Mouse (Mus musculus): ENCODE results near the gene Myh6. TPM values are rescaled to one million over a fixed set of nuclear protein-coding genes. Genes with fewer than 3 reads are reported as not detected.

Myh6 gene
- polyA plus RNA-seq, 1 experiment from 2014 or later, result 0.51 TPM

- H3K9ac ChIP-seq (ENCODE audit: low read depth, low read length), result no peak overlapping the region
- no peak overlapping the region for H3K4me3 ChIP-seq (ENCODE audit: low read depth, low read length)
- no peaks in the 10 kb centered on the region for H3K4me1 ChIP-seq (ENCODE audit: control insufficient read depth, low read depth, low read length)
- H3K9me3 ChIP-seq (replicated peaks; ENCODE audit: control insufficient read depth, low read length), result no peaks in the 10 kb centered on the region
- no peak overlapping the region for H3K4me2 ChIP-seq (ENCODE audit: low read depth, low read length)
- WGBS (ENCODE audit: insufficient replicate concordance), result 71% methylated on average over 7 of the region's 7 CpGs
- H3K27ac ChIP-seq (ENCODE audit: low read length), result no peak overlapping the region
- no peaks in the 10 kb centered on the region for H3K36me3 ChIP-seq (ENCODE audit: control insufficient read depth, insufficient read depth)
- ATAC-seq (ENCODE audit: low read depth), result no peak
- no peaks in the 10 kb centered on the region for H3K27me3 ChIP-seq (ENCODE audit: control insufficient read depth, insufficient read depth, low read depth, low read length)
Measured at GRCm38 (mm10) chr14:54943971-54944370, 22.8 kb downstream of the Myh6 start.

GRCm38 (mm10) chr14:54942479-54942878 lies 24.2 kb downstream of the Myh6 start:
- Histone ChIP-seq H3K4me2 (ENCODE audit: low read depth, low read length) (no peak overlapping the region), H3K27ac (ENCODE audit: low read length) (no peak overlapping the region), H3K9ac (ENCODE audit: low read depth, low read length) (no peak overlapping the region), H3K9me3 (replicated peaks; ENCODE audit: control insufficient read depth, low read length) (no peaks in the 10 kb centered on the region), H3K36me3 (ENCODE audit: control insufficient read depth, insufficient read depth) (no peaks in the 10 kb centered on the region), H3K4me1 (ENCODE audit: control insufficient read depth, low read depth, low read length) (no peaks in the 10 kb centered on the region), H3K27me3 (ENCODE audit: control insufficient read depth, insufficient read depth, low read depth, low read length) (no peaks in the 10 kb centered on the region), H3K4me3 (ENCODE audit: low read depth, low read length) (no peak overlapping the region)
- ATAC-seq (ENCODE audit: low read depth), result no peak
- 65% methylated on average over 8 of the region's 8 CpGs for WGBS (ENCODE audit: insufficient replicate concordance)

GRCm38 (mm10) chr14:54941024-54941978 lies 25.4 kb downstream of the Myh6 start:
- no peak overlapping the region for H3K4me2 ChIP-seq (ENCODE audit: low read depth, low read length)

GRCm38 (mm10) chr14:54940176-54940530 lies 26.6 kb downstream of the Myh6 start:
- Histone ChIP-seq H3K9me3 (replicated peaks; ENCODE audit: control insufficient read depth, low read length) (no peaks in the 10 kb centered on the region), H3K36me3 (ENCODE audit: control insufficient read depth, insufficient read depth) (no peaks in the 10 kb centered on the region), H3K4me2 (ENCODE audit: low read depth, low read length) (no peak overlapping the region), H3K27me3 (ENCODE audit: control insufficient read depth, insufficient read depth, low read depth, low read length) (no peaks in the 10 kb centered on the region), H3K4me3 (ENCODE audit: low read depth, low read length) (no peak overlapping the region), H3K4me1 (ENCODE audit: control insufficient read depth, low read depth, low read length) (no peaks in the 10 kb centered on the region), H3K27ac (ENCODE audit: low read length) (no peak overlapping the region), H3K9ac (ENCODE audit: low read depth, low read length) (no peak overlapping the region)
- 43% methylated on average over 3 of the region's 3 CpGs for WGBS (ENCODE audit: insufficient replicate concordance)
- ATAC-seq (ENCODE audit: low read depth), result no peak

More at GRCm38 (mm10) chr14:54941024-54941978, 25.4 kb downstream of the Myh6 start:
- Histone ChIP-seq H3K4me3 (ENCODE audit: low read depth, low read length) (no peak overlapping the region), H3K36me3 (ENCODE audit: control insufficient read depth, insufficient read depth) (no peaks in the 10 kb centered on the region), H3K9me3 (replicated peaks; ENCODE audit: control insufficient read depth, low read length) (no peaks in the 10 kb centered on the region), H3K27ac (ENCODE audit: low read length) (no peak overlapping the region), H3K4me1 (ENCODE audit: control insufficient read depth, low read depth, low read length) (no peaks in the 10 kb centered on the region), H3K9ac (ENCODE audit: low read depth, low read length) (no peak overlapping the region), H3K27me3 (ENCODE audit: control insufficient read depth, insufficient read depth, low read depth, low read length) (no peaks in the 10 kb centered on the region)
- 42% methylated on average over 13 of the region's 13 CpGs for WGBS (ENCODE audit: insufficient replicate concordance)
- no peak for ATAC-seq (ENCODE audit: low read depth)

GRCm38 (mm10) chr14:54939434-54940175 lies 27.1 kb downstream of the Myh6 start:
- H3K9ac ChIP-seq (ENCODE audit: low read depth, low read length), result no peak overlapping the region
- no peaks in the 10 kb centered on the region for H3K27me3 ChIP-seq (ENCODE audit: control insufficient read depth, insufficient read depth, low read depth, low read length)
- no peaks in the 10 kb centered on the region for H3K36me3 ChIP-seq (ENCODE audit: control insufficient read depth, insufficient read depth)
- H3K27ac ChIP-seq (ENCODE audit: low read length), result no peak overlapping the region
- H3K9me3 ChIP-seq (replicated peaks; ENCODE audit: control insufficient read depth, low read length), result no peaks in the 10 kb centered on the region
- no peak overlapping the region for H3K4me2 ChIP-seq (ENCODE audit: low read depth, low read length)
- H3K4me3 ChIP-seq (ENCODE audit: low read depth, low read length), result no peak overlapping the region
- H3K4me1 ChIP-seq (ENCODE audit: control insufficient read depth, low read depth, low read length), result no peaks in the 10 kb centered on the region
- ATAC-seq (ENCODE audit: low read depth), result no peak
- WGBS (ENCODE audit: insufficient replicate concordance), result 38% methylated on average over 12 of the region's 12 CpGs

- Histone ChIP-seq H3K4me3 (ENCODE audit: low read depth, low read length) (no peak overlapping the region), H3K4me2 (ENCODE audit: low read depth, low read length) (no peak overlapping the region), H3K27ac (ENCODE audit: low read length) (no peak overlapping the region), H3K9ac (ENCODE audit: low read depth, low read length) (no peak overlapping the region), H3K27me3 (ENCODE audit: control insufficient read depth, insufficient read depth, low read depth, low read length) (no peaks in the 10 kb centered on the region), H3K9me3 (replicated peaks; ENCODE audit: control insufficient read depth, low read length) (no peaks in the 10 kb centered on the region), H3K36me3 (ENCODE audit: control insufficient read depth, insufficient read depth) (no peaks in the 10 kb centered on the region), H3K4me1 (ENCODE audit: control insufficient read depth, low read depth, low read length) (no peaks in the 10 kb centered on the region)
- no peak for ATAC-seq (ENCODE audit: low read depth)
- 60% methylated on average over 15 of the region's 15 CpGs for WGBS (ENCODE audit: insufficient replicate concordance)
Measured at GRCm38 (mm10) chr14:54938431-54939219, 28.1 kb downstream of the Myh6 start.

- H3K27ac ChIP-seq (ENCODE audit: low read length), result no peak overlapping the region
- H3K27me3 ChIP-seq (ENCODE audit: control insufficient read depth, insufficient read depth, low read depth, low read length), result no peaks in the 10 kb centered on the region
- no peaks in the 10 kb centered on the region for H3K9me3 ChIP-seq (replicated peaks; ENCODE audit: control insufficient read depth, low read length)
- H3K9ac ChIP-seq (ENCODE audit: low read depth, low read length), result no peak overlapping the region
- no peaks in the 10 kb centered on the region for H3K36me3 ChIP-seq (ENCODE audit: control insufficient read depth, insufficient read depth)
- H3K4me1 ChIP-seq (ENCODE audit: control insufficient read depth, low read depth, low read length), result no peaks in the 10 kb centered on the region
- no peak overlapping the region for H3K4me2 ChIP-seq (ENCODE audit: low read depth, low read length)
- ATAC-seq (ENCODE audit: low read depth), result no peak
- no peak overlapping the region for H3K4me3 ChIP-seq (ENCODE audit: low read depth, low read length)
- WGBS (ENCODE audit: insufficient replicate concordance), result 68% methylated on average over 16 of the region's 16 CpGs
Measured at GRCm38 (mm10) chr14:54937361-54938182, 29.2 kb downstream of the Myh6 start.

GRCm38 (mm10) chr14:54936831-54937160 lies 29.9 kb downstream of the Myh6 start:
- ATAC-seq (ENCODE audit: low read depth), result no peak
- no peaks in the 10 kb centered on the region for H3K4me1 ChIP-seq (ENCODE audit: control insufficient read depth, low read depth, low read length)
- 30% methylated on average over 6 of the region's 6 CpGs for WGBS (ENCODE audit: insufficient replicate concordance)
- H3K9ac ChIP-seq (ENCODE audit: low read depth, low read length), result no peak overlapping the region
- no peak overlapping the region for H3K27ac ChIP-seq (ENCODE audit: low read length)
- no peak overlapping the region for H3K4me3 ChIP-seq (ENCODE audit: low read depth, low read length)
- H3K4me2 ChIP-seq (ENCODE audit: low read depth, low read length), result no peak overlapping the region
- H3K9me3 ChIP-seq (replicated peaks; ENCODE audit: control insufficient read depth, low read length), result no peaks in the 10 kb centered on the region
- no peaks in the 10 kb centered on the region for H3K36me3 ChIP-seq (ENCODE audit: control insufficient read depth, insufficient read depth)
- H3K27me3 ChIP-seq (ENCODE audit: control insufficient read depth, insufficient read depth, low read depth, low read length), result no peaks in the 10 kb centered on the region
